Mouse (Mus musculus): Measurements from ENCODE around the gene Ticrr. TPM values are rescaled to one million over a fixed set of nuclear protein-coding genes. Genes with fewer than 3 reads are reported as not detected.

The Ticrr gene
- polyA plus RNA-seq, 1 experiment from 2014 or later, result 16.2 TPM

DNA sequence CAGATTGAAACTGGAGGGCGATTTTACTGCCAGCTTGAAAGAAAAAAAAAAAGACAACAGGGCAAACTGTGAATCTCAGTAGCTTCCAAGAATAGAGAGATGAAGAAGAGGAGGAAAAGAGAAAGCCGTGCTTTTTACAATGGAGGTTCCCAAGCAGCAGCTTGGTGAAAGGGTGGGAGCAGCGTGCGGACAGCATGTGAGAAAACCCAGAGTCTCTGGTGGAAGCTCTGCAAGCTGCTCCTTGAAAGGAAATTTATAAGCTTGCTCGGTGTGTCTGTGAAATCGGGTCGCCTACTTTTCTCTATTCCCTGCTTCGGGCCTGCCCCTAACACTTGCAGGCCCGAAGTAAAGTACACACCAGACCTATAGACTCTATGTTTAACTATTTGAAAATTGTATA lies 84.1 kb downstream of the Ticrr start:
- Histone ChIP-seq H3K27ac (ENCODE audit: low read depth, low read length) (no peak overlapping the region), H3K9ac (ENCODE audit: low read depth, low read length) (no peak overlapping the region), H3K4me3 (ENCODE audit: low read depth, low read length) (no peak overlapping the region), H3K4me1 (replicated peaks; ENCODE audit: control insufficient read depth, insufficient read depth, low read length) (peaks cover 3% of the 10 kb centered on the region; the same call in 1 of the 2 replicates), H3K4me2 (no peak overlapping the region), H3K27me3 (replicated peaks; ENCODE audit: control insufficient read depth, insufficient read depth, low read length) (no peaks in the 10 kb centered on the region), H3K9me3 (ENCODE audit: control insufficient read depth, low read length) (no peaks in the 10 kb centered on the region), H3K36me3 (ENCODE audit: control insufficient read depth, insufficient read depth, low read length) (no peaks in the 10 kb centered on the region)
- ATAC-seq (replicated peaks; ENCODE audit: low FRiP score), result no peak
- WGBS, result 91% methylated on average over 9 of the region's 9 CpGs
- DNase-seq (ENCODE audit: low spot score), result no peak

- Histone ChIP-seq H3K36me3 (ENCODE audit: control insufficient read depth, insufficient read depth, low read length) (no peaks in the 10 kb centered on the region), H3K27ac (ENCODE audit: low read depth, low read length) (no peak overlapping the region), H3K4me2 (no peak overlapping the region), H3K4me1 (replicated peaks; ENCODE audit: control insufficient read depth, insufficient read depth, low read length) (peaks cover 3% of the 10 kb centered on the region; the same call in 1 of the 2 replicates), H3K4me3 (ENCODE audit: low read depth, low read length) (no peak overlapping the region), H3K27me3 (replicated peaks; ENCODE audit: control insufficient read depth, insufficient read depth, low read length) (no peaks in the 10 kb centered on the region), H3K9me3 (ENCODE audit: control insufficient read depth, low read length) (no peaks in the 10 kb centered on the region), H3K9ac (ENCODE audit: low read depth, low read length) (no peak overlapping the region)
- WGBS, result 47% methylated on average over 5 of the region's 5 CpGs
- DNase-seq (ENCODE audit: low spot score) (no peak), ATAC-seq (replicated peaks; ENCODE audit: low FRiP score) (no peak)
These were observed 84.6 kb downstream of the Ticrr start for GRCm38 (mm10) chr7:79744585-79744984.

DNA sequence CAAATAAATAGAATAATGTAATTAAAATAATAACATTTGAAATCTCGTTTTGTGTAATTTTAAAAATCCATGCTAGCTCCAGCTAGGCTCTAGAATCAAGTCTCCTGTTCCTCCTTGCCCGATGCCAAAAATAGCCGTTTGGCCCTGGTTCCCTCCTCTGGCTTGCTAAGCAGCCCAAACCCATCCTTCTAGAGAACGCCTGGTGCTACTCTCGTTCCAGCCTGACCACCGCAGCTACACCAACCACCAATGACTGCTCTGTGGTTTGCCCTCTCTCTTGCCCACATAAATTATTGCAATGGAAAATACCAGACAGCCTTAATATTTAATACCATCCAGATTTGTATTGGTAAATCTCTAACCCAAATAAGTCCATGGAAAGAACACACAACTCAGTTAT lies 87.7 kb downstream of the Ticrr start:
- H3K9ac ChIP-seq (ENCODE audit: low read depth, low read length), result no peak overlapping the region
- DNase-seq (ENCODE audit: low spot score), result no peak
- no peak overlapping the region for H3K4me3 ChIP-seq (ENCODE audit: low read depth, low read length)
- 69% methylated on average over 6 of the region's 6 CpGs for WGBS
- H3K27me3 ChIP-seq (replicated peaks; ENCODE audit: control insufficient read depth, insufficient read depth, low read length), result no peaks in the 10 kb centered on the region
- no peaks in the 10 kb centered on the region for H3K36me3 ChIP-seq (ENCODE audit: control insufficient read depth, insufficient read depth, low read length)
- no peak overlapping the region for H3K4me2 ChIP-seq
- ATAC-seq (replicated peaks; ENCODE audit: low FRiP score), result no peak
- no peaks in the 10 kb centered on the region for H3K9me3 ChIP-seq (ENCODE audit: control insufficient read depth, low read length)
- H3K27ac ChIP-seq (ENCODE audit: low read depth, low read length), result no peak overlapping the region
- peaks cover 3% of the 10 kb centered on the region; the same call in 1 of the 2 replicates for H3K4me1 ChIP-seq (replicated peaks; ENCODE audit: control insufficient read depth, insufficient read depth, low read length)

Other genes starting within 250 kb of the Ticrr start
- 39.8 and 41.1 TPM in 2 replicates for gene Polg, start 193.8 kb upstream of the Ticrr start, polyA plus RNA-seq (2014; fragmentation: Nextera tagmentation; extraction: Ambion mirVana)
- gene Rhcg, start 42.5 kb upstream of the Ticrr start, polyA plus RNA-seq (2014; fragmentation: Nextera tagmentation; extraction: Ambion mirVana), result not detected in 2 replicates
- 2.3 and 3.0 TPM in 2 replicates for gene Kif7, start 55.5 kb downstream of the Ticrr start, polyA plus RNA-seq (2014; fragmentation: Nextera tagmentation; extraction: Ambion mirVana)
- gene Plin1, start 72.7 kb downstream of the Ticrr start, polyA plus RNA-seq (2014; fragmentation: Nextera tagmentation; extraction: Ambion mirVana), result not detected in 2 replicates
- 2.3 and 2.9 TPM in 2 replicates for gene Pex11a, start 82.9 kb downstream of the Ticrr start, polyA plus RNA-seq (2014; fragmentation: Nextera tagmentation; extraction: Ambion mirVana)
- 0.21 TPM in 1 of 2 replicates, not detected in the other for gene Wdr93, start 83.0 kb downstream of the Ticrr start, polyA plus RNA-seq (2014; fragmentation: Nextera tagmentation; extraction: Ambion mirVana)
- not detected in 2 replicates for gene Mesp1, start 133.6 kb downstream of the Ticrr start, polyA plus RNA-seq (2014; fragmentation: Nextera tagmentation; extraction: Ambion mirVana)
- gene Mesp2, start 150.5 kb downstream of the Ticrr start, polyA plus RNA-seq (2014; fragmentation: Nextera tagmentation; extraction: Ambion mirVana), result 0.11 and 0.21 TPM in 2 replicates
- 24.2 and 28.5 TPM in 2 replicates for gene Anpep, start 200.9 kb downstream of the Ticrr start, polyA plus RNA-seq (2014; fragmentation: Nextera tagmentation; extraction: Ambion mirVana)